Mouse (Mus musculus) thymus, adult 2 months (tissue): ENCODE measurements around the gene Smagp. TPM values are rescaled to one million over a fixed set of nuclear protein-coding genes. Genes with fewer than 3 reads are reported as not detected.

Source experiments
- DNase-seq: peaks from one replicate; pipeline ENCODE4 v3.0.0; 2021
- H3K27ac ChIP-seq: fragments of 200-500 bp; 2 replicates; pipeline ENCODE4 v1.5.1; 2012; ENCODE audit warnings: low read length, control low read depth; ENCODE audit not compliant: control insufficient read depth, insufficient read depth
- H3K27me3 ChIP-seq: fragments of 200-500 bp; 2 replicates; pipeline ENCODE4 v1.6.1; 2012; ENCODE audit warnings: mild to moderate bottlenecking, low read length, moderate library complexity, mixed read lengths; ENCODE audit not compliant: control insufficient read depth, insufficient read depth
- H3K36me3 ChIP-seq: fragments of 200-500 bp; 2 replicates; pipeline ENCODE4 v1.6.1; 2012; ENCODE audit warnings: mild to moderate bottlenecking, low read length, moderate library complexity; ENCODE audit not compliant: control insufficient read depth, insufficient read depth
- H3K4me1 ChIP-seq: fragments of 200-500 bp; replicated peaks from 2 replicates; pipeline ENCODE4 v1.6.1; 2012; ENCODE audit warnings: low read length; ENCODE audit not compliant: control insufficient read depth, insufficient read depth
- H3K4me3 ChIP-seq: fragments of 200-500 bp; 2 replicates; pipeline ENCODE4 v1.5.1; 2012; ENCODE audit warnings: mild to moderate bottlenecking, low read length, control low read depth, moderate library complexity; ENCODE audit not compliant: control insufficient read depth, insufficient read depth
- CTCF ChIP-seq: fragments of 200-500 bp; IDR thresholded peaks from 2 replicates; pipeline ENCODE4 v1.5.1; 2012; ENCODE audit warnings: mild to moderate bottlenecking, control low read depth, low read length, moderate library complexity, borderline replicate concordance; ENCODE audit not compliant: control insufficient read depth, poor library complexity, insufficient read depth; ENCODE audit errors: extremely low read depth
- POLR2A ChIP-seq: fragments of 200-500 bp; IDR thresholded peaks from 2 replicates; pipeline ENCODE4 v1.6.1; 2012; ENCODE audit warnings: mild to moderate bottlenecking, low read length, control low read depth, moderate library complexity; ENCODE audit not compliant: control insufficient read depth, poor library complexity, insufficient read depth; ENCODE audit errors: extremely low read depth
- WGBS: fragments of 180-500 bp; shearing (Covaris S2); methylation state at CpG from one replicate; pipeline ENCODE4 v1.1.7; 2018; 5-methylcytosine and 5-hydroxymethylcytosine counted together
- polyA plus RNA-seq: library from polyadenylated mRNA; depleted of rRNA; stranded (reverse); fragments of >200 nt; gene quantifications from 2 replicates; pipeline ENCODE4 v1.2.3, GENCODE M21; 2012

The Smagp gene
- polyA plus RNA-seq, 1 experiment: 11.0 TPM

GRCm38 (mm10) chr15:100600047-100600695, 36.6 kb downstream of the Smagp start:
- TF ChIP-seq POLR2A (no peak), CTCF (peak; percentile 81)
- peak; percentile 88 for DNase-seq
- peak overlapping the region; percentile 95 for H3K27ac ChIP-seq
- H3K36me3 ChIP-seq: no peaks in the 10 kb centered on the region
- 3% methylated on average over 35 of the region's 35 CpGs for WGBS
- H3K4me1 ChIP-seq: peaks cover 23% of the 10 kb centered on the region
- H3K4me3 ChIP-seq: peak overlapping the region; percentile 86
- H3K27me3 ChIP-seq: no peaks in the 10 kb centered on the region

- peaks cover 17% of the 10 kb centered on the region for H3K4me1 ChIP-seq
- peak; percentile 47 for DNase-seq
- TF ChIP-seq POLR2A (0 out of 2 replicates have a peak, but pooled peaks have one; percentile 27), CTCF (no peak)
- H3K27me3 ChIP-seq: no peaks in the 10 kb centered on the region
- WGBS: 1% methylated on average over 75 of the region's 76 CpGs
- peak within 1 kb of the TSS; percentile 95 for H3K27ac ChIP-seq
- no peaks in the 10 kb centered on the region for H3K36me3 ChIP-seq
- peak within 1 kb of the TSS; percentile 86 for H3K4me3 ChIP-seq
Observed at GRCm38 (mm10) chr15:100599276-100600046, 37.3 kb downstream of the Smagp start, which contains the start of gene Pou6f1. TSS of gene Pou6f1 (minus strand) at chr15:100599984.

GRCm38 (mm10) chr15:100598883-100599275, 37.9 kb downstream of the Smagp start:
- DNase-seq: no peak
- Histone ChIP-seq H3K4me1 (peaks cover 14% of the 10 kb centered on the region), H3K4me3 (peak overlapping the region; percentile 86), H3K27ac (peak overlapping the region; percentile 95), H3K27me3 (no peaks in the 10 kb centered on the region), H3K36me3 (no peaks in the 10 kb centered on the region)
- under 1% methylated on average over 12 of the region's 12 CpGs for WGBS
- TF ChIP-seq POLR2A: no peak
- TF ChIP-seq CTCF: no peak

GRCm38 (mm10) chr15:100598287-100598882, 38.4 kb downstream of the Smagp start:
- Histone ChIP-seq H3K4me1 (peaks cover 14% of the 10 kb centered on the region), H3K36me3 (no peaks in the 10 kb centered on the region), H3K27me3 (no peaks in the 10 kb centered on the region), H3K27ac (peak overlapping the region; percentile 95), H3K4me3 (peak overlapping the region; percentile 86)
- WGBS: 2% methylated on average over 9 of the region's 9 CpGs
- TF ChIP-seq CTCF (no peak), POLR2A (no peak)
- peak; percentile 50 for DNase-seq

GRCm38 (mm10) chr15:100592817-100593216, 43.9 kb downstream of the Smagp start:
- no peaks in the 10 kb centered on the region for H3K27me3 ChIP-seq
- peaks cover 13% of the 10 kb centered on the region; the same call in 1 of the 2 replicates for H3K36me3 ChIP-seq
- DNase-seq: no peak
- TF ChIP-seq CTCF (no peak), POLR2A (no peak)
- 96% methylated on average over 6 of the region's 6 CpGs for WGBS
- no peaks in the 10 kb centered on the region for H3K4me1 ChIP-seq
- H3K27ac ChIP-seq: no peak overlapping the region
- no peak overlapping the region for H3K4me3 ChIP-seq

- no peak for DNase-seq
- Histone ChIP-seq H3K4me1 (no peaks in the 10 kb centered on the region), H3K27me3 (no peaks in the 10 kb centered on the region), H3K36me3 (peaks cover 26% of the 10 kb centered on the region), H3K27ac (no peak overlapping the region), H3K4me3 (no peak overlapping the region)
- TF ChIP-seq POLR2A: no peak
- TF ChIP-seq CTCF: no peak
- WGBS: 58% methylated on average over 8 of the region's 8 CpGs
Observed at GRCm38 (mm10) chr15:100590436-100590835, 46.3 kb downstream of the Smagp start.
